Mouse (Mus musculus) stomach, postnatal 0 days (tissue): ENCODE measurements around the gene Cgref1.

Experiments
- CTCF ChIP-seq: IDR thresholded peaks from 2 replicates; pipeline ENCODE4 v1.5.1; 2016; ENCODE audit warnings: antibody characterized with exemption, low read depth, mild to moderate bottlenecking, moderate library complexity
- EP300 ChIP-seq: optimal IDR thresholded peaks from 2 replicates; pipeline ENCODE3; 2016; ENCODE audit warnings: antibody characterized with exemption

GRCm38 (mm10) chr5:30925217-30925616, 20.2 kb downstream of the Cgref1 start:
- TF ChIP-seq CTCF (no peak), EP300 (no peak)
